Mouse (Mus musculus) embryonic facial prominence, embryonic 11.5 days (tissue): ENCODE data around the gene Lipc. TPM values are rescaled to one million over a fixed set of nuclear protein-coding genes. Genes with fewer than 3 reads are reported as not detected.
A peak's percentile ranks its signal among the peaks of the same experiment; 100 is the strongest.

Source experiments
- ATAC-seq: fragments of 200-750 bp; cut with Nextera tagmentation; replicated peaks from 2 replicates; pipeline ENCODE4 v1.8.0; 2017; ENCODE audit warnings: low read depth; ENCODE audit not compliant: insufficient number of reproducible peaks, low FRiP score, low TSS enrichment
- DNase-seq: peaks from one replicate; pipeline ENCODE4 v3.0.0-alpha.2; 2015; ENCODE audit warnings: low spot score
- H3K27ac ChIP-seq: fragments of 300-500 bp; sonication (generic); replicated peaks from 2 replicates; pipeline ENCODE4 v1.5.1; 2014; ENCODE audit warnings: mild to moderate bottlenecking, low read depth, low read length, control low read depth
- H3K27me3 ChIP-seq: fragments of 300-500 bp; sonication (generic); 2 replicates; pipeline ENCODE4 v1.6.1; 2014; ENCODE audit warnings: mild to moderate bottlenecking, low read length, moderate library complexity, mixed read lengths; ENCODE audit not compliant: control insufficient read depth, insufficient read depth
- H3K36me3 ChIP-seq: fragments of 300-500 bp; sonication (generic); replicated peaks from 2 replicates; pipeline ENCODE4 v1.6.1; 2014; ENCODE audit warnings: low read depth, mild to moderate bottlenecking, low read length, moderate library complexity, mixed read lengths; ENCODE audit not compliant: control insufficient read depth, insufficient read depth
- H3K4me1 ChIP-seq: fragments of 300-500 bp; sonication (generic); 2 replicates; pipeline ENCODE4 v1.6.1; 2014; ENCODE audit warnings: low read length, mixed read lengths; ENCODE audit not compliant: control insufficient read depth, insufficient read depth
- H3K4me2 ChIP-seq: fragments of 300-500 bp; sonication (generic); 2 replicates; pipeline ENCODE4 v1.6.1; 2014; ENCODE audit warnings: low read depth, mild to moderate bottlenecking, control low read depth, low read length, moderate library complexity
- H3K4me3 ChIP-seq: fragments of 300-500 bp; sonication (generic); 2 replicates; pipeline ENCODE4 v1.5.1; 2014; ENCODE audit warnings: low read depth, low read length, control low read depth
- H3K9ac ChIP-seq: fragments of 300-500 bp; sonication (generic); replicated peaks from 2 replicates; pipeline ENCODE4 v1.6.1; 2014; ENCODE audit warnings: mild to moderate bottlenecking, control low read depth, low read length
- H3K9me3 ChIP-seq: fragments of 300-500 bp; sonication (generic); replicated peaks from 2 replicates; pipeline ENCODE4 v1.6.1; 2016; ENCODE audit warnings: mild to moderate bottlenecking, low read length, inconsistent platforms, mixed read lengths; ENCODE audit not compliant: control insufficient read depth
- WGBS: fragments of 180-500 bp; shearing (Covaris S2); extraction: QIAGEN DNeasy Blood & Tissue Kit; methylation state at CpG from one replicate; pipeline ENCODE4 v1.1.7; 2014; 5-methylcytosine and 5-hydroxymethylcytosine counted together
- polyA plus RNA-seq: library from polyadenylated mRNA; unstranded; fragments of >200 nt; fragmentation: Nextera tagmentation; extraction: Ambion mirVana; gene quantifications from 2 replicates; pipeline ENCODE4 v1.2.1, GENCODE M21; 2014

Lipc gene
- polyA plus RNA-seq, 1 experiment from 2014 or later = not detected

DNA sequence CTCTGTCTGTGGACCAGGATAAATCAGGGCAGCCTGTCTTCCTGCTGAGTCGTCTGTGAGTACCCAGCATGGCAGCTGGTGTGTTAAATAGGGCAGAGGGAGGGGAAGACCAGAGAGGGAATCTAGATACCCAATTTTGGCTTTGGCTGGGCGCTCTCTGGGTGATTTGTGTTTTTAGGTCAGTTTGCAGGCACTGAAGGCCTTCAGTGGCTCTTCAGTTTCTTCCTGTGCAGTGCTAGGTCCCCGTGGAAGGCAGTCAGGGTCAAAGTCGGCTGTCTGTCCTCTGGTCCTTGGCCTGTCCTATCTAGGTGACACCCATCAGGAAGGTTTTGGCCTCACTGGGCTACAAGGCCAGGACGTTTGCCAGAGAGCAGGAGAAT lies 21.4 kb downstream of the Lipc start:
- Histone ChIP-seq H3K4me2 (no peak overlapping the region), H3K9me3 (no peaks in the 10 kb centered on the region)

DNA sequence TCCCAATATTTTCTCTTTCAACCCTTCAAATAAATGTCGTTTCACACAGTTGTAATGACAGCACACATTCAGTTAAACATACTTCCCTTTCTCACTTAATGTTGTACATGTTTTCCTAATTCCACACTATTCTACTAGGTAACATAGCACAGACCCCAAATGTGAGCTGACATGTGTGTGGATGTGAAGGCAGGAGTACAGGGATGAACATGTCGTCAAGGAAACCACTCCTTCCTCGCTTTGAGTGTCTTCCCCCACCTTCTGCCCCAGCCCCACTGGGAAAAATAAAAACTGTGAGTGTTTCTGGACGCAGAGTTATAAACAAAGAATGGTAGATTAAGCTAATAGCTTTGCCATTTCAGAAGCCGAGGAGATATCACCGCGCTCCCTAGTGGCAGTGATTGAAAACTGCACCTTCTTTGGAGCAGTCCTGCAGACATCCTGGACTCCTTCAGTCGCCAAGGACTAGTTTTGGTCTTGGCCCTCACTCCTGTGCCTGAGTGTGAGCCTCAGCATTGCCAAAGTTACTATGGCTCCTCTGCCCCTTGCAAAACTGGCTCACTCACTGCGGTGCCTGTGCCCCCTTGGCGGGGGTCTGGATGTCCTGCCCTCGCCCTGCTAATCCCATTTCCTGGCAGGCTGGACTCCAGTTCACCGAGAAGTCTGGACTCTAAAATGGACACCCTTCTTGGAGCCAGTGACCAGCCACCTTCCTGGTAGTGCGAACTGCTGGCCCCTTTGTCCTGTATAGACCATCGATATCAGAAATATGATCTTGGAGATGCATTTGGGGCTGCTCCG lies 22.0 kb downstream of the Lipc start:
- H3K36me3 ChIP-seq = no peaks in the 10 kb centered on the region
- no peak overlapping the region for H3K9ac ChIP-seq
- no peak overlapping the region for H3K4me3 ChIP-seq
- no peaks in the 10 kb centered on the region for H3K9me3 ChIP-seq
- ATAC-seq = no peak
- 53% methylated on average over 15 of the region's 15 CpGs for WGBS
- no peak overlapping the region for H3K4me2 ChIP-seq
- H3K27ac ChIP-seq = no peak overlapping the region
- DNase-seq = peak; percentile 61
- H3K27me3 ChIP-seq = no peaks in the 10 kb centered on the region
- H3K4me1 ChIP-seq = no peaks in the 10 kb centered on the region

More for the DNA sequence above, 21.4 kb downstream of the Lipc start:
- ATAC-seq = no peak
- Histone ChIP-seq H3K27me3 (no peaks in the 10 kb centered on the region), H3K9ac (no peak overlapping the region), H3K27ac (no peak overlapping the region), H3K4me3 (no peak overlapping the region), H3K4me1 (no peaks in the 10 kb centered on the region), H3K36me3 (no peaks in the 10 kb centered on the region)
- WGBS = 70% methylated on average over 5 of the region's 5 CpGs
- DNase-seq = no peak

DNA sequence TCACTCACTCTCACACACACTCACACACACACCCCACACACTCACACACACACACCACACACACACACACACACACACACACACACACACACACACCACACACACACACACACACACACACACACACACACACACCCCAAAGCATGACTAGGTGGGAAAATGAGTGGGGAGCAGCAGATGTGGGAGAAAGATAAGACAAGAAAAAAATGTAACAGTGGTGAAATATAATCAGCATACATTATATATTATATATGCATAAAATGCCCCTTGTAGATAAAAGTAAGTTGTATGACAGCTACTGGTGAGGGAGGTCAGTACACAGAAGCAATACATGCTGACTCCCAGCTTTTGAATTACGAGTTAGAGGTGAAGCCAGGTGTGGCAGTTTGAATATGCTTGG lies 23.6 kb downstream of the Lipc start:
- no peak for DNase-seq
- Histone ChIP-seq H3K27ac (no peak overlapping the region), H3K4me3 (no peak overlapping the region), H3K4me1 (no peaks in the 10 kb centered on the region), H3K9ac (no peak overlapping the region), H3K27me3 (no peaks in the 10 kb centered on the region), H3K36me3 (no peaks in the 10 kb centered on the region), H3K4me2 (no peak overlapping the region), H3K9me3 (no peaks in the 10 kb centered on the region)
- no peak for ATAC-seq
- 90% methylated on average over 1 of the region's 1 CpGs for WGBS

DNA sequence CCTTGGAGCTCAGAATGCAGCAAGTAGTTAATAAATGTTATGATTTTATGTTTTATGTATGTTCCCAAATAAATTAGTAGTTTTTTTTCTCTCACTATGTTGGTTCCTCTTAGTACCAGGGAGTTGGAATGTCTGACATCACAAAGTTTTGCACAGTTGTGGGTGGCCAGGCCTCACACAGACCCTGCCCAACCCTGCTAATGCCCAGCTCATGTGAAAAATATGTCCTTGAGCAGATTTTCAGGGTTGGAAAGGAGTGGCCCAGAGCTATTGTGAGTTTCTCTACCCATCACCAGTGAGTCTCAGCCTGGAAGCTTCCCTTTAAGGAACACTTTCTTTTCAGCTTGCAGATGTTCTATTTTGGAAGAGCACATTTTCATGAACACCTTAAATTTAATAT lies 24.3 kb downstream of the Lipc start:
- Histone ChIP-seq H3K27me3 (no peaks in the 10 kb centered on the region), H3K4me1 (no peaks in the 10 kb centered on the region), H3K27ac (no peak overlapping the region), H3K9me3 (no peaks in the 10 kb centered on the region), H3K36me3 (no peaks in the 10 kb centered on the region), H3K9ac (no peak overlapping the region), H3K4me3 (no peak overlapping the region), H3K4me2 (no peak overlapping the region)
- DNase-seq (no peak), ATAC-seq (no peak)

DNA sequence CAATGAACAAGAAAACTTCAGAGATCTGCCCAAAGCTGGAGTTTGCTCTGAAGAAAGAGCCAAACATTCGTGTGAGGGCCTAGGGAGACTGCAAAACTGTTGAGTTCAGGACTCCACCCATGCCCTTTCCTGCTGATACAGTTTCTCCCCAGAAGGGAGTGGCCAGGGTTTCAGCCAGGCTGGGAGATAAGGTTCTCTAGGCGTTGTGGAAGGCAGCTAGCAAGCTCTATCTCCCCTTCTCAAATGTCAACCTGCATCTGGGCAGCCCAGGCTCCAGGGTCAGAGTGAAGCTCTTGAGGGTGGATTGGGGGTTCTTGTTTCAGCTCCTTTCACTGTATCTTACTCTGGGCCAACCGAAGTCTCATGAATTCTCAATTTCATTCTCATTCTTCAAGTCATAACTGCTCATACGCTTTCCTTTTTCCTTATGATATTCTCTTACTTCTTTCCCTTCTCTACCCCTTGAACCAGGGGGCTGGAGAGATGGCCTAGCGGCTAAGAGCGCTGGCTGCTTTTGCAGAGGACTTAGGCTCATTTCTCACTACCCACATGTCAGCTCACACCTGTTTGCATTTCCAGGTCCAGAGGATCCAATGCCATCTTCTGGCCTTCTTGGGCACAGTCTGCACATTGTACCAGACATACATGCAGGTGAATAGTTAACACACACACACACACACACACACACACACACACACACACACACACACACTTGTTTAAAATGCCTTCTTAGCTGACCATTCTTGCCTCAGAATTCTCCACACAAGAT lies 25.0 kb downstream of the Lipc start:
- no peak overlapping the region for H3K9ac ChIP-seq
- no peaks in the 10 kb centered on the region for H3K4me1 ChIP-seq
- no peaks in the 10 kb centered on the region for H3K36me3 ChIP-seq
- ATAC-seq (no peak), DNase-seq (no peak)
- H3K27ac ChIP-seq = no peak overlapping the region
- no peaks in the 10 kb centered on the region for H3K9me3 ChIP-seq
- H3K4me2 ChIP-seq = no peak overlapping the region
- whole genome bisulfite sequencing = 63% methylated on average over 6 of the region's 6 CpGs
- H3K4me3 ChIP-seq = no peak overlapping the region
- no peaks in the 10 kb centered on the region for H3K27me3 ChIP-seq

DNA sequence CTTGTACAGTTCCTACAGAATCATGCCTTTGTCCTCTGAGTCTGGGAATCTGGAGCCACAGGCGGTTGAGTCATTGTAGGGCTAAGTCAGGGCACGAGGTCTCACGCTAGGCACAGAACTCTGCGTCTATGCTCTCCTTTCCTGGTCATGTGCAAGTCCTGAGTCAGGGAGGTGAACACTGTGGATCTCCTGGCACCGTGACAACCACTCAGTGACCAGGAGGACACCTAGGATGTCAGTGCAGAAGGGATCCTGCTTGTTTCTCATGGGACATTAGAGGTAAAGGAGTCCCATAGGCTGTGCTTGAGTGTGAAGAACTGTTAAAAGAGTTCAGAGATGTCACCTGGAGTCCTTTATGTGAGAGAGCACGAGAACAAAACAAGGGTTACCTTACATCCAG lies 26.8 kb downstream of the Lipc start:
- Histone ChIP-seq H3K4me2 (no peak overlapping the region), H3K4me3 (no peak overlapping the region), H3K27me3 (no peaks in the 10 kb centered on the region), H3K9me3 (no peaks in the 10 kb centered on the region), H3K27ac (no peak overlapping the region), H3K4me1 (no peaks in the 10 kb centered on the region), H3K36me3 (no peaks in the 10 kb centered on the region), H3K9ac (no peak overlapping the region)
- ATAC-seq (no peak), DNase-seq (no peak)
- WGBS = 84% methylated on average over 6 of the region's 6 CpGs

DNA sequence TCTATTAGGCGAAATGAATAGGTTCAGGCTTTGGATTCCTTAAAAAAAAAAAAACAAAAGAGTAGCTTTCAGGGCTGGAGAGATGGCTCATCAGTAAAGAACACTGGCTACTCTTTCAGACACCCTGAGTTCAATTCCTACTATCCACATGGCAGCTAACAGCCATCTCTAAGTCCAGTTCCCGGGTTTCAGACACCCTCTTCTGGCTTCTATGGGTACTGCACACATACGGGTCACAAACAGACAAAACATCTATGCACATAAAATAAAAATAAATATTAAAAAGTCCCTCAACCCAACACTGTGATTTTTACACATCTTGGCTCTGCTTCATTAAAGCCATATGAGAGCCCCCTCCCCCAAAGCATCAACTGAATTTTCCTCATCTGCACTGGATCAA lies 27.3 kb downstream of the Lipc start:
- Histone ChIP-seq H3K4me2 (no peak overlapping the region), H3K9me3 (no peaks in the 10 kb centered on the region), H3K36me3 (no peaks in the 10 kb centered on the region), H3K27ac (no peak overlapping the region), H3K27me3 (no peaks in the 10 kb centered on the region), H3K9ac (no peak overlapping the region), H3K4me1 (no peaks in the 10 kb centered on the region), H3K4me3 (no peak overlapping the region)
- 84% methylated on average over 3 of the region's 3 CpGs for WGBS
- DNase-seq (no peak), ATAC-seq (no peak)

DNA sequence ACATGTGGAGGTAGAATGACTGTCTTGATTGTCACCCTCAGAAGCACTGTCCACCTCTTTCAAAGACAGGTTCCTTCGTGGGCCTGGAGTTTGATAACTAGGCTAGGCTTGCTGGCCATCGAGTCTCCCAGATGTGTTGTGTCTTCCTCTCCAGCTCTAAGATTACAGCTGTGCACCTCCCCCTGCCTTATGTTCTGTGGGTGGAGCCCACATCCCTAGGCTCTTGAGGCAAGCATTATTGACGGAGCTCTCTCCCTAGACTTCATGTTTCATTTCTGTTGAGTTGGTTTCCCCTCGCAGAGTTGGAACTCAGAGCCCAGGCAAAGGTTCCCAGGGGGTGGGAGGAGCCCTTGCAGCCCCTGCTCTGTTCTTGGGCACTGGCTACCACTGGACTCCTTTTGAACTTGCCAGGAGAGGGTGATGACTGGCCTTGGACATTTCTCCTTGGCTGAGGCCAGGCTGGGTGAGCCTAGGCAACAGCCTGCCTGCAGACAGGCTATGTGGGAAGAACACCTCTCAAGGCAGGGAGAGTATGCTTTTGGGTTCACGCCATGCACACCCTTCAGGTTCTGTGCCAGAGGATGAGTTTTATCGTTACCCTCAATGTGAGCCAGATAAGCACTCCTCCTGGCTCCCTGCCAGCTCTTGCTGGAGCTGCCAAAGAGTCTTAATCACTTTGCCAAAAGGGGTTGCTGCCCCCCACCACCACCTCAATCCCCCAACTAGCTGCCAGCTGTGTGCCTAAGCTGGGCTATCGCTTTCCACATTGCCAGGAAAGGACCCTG lies 30.1 kb downstream of the Lipc start:
- ATAC-seq (no peak), DNase-seq (no peak)
- 74% methylated on average over 7 of the region's 7 CpGs for WGBS
- H3K36me3 ChIP-seq = no peaks in the 10 kb centered on the region
- no peak overlapping the region for H3K4me3 ChIP-seq
- no peaks in the 10 kb centered on the region for H3K4me1 ChIP-seq
- H3K27me3 ChIP-seq = no peaks in the 10 kb centered on the region
- H3K9me3 ChIP-seq = no peaks in the 10 kb centered on the region
- no peak overlapping the region for H3K4me2 ChIP-seq
- H3K27ac ChIP-seq = no peak overlapping the region
- H3K9ac ChIP-seq = no peak overlapping the region
